Mouse (Mus musculus) liver, embryonic 15.5 days (tissue): ENCODE measurements around the gene Mcts1. TPM values are rescaled to one million over a fixed set of nuclear protein-coding genes. Genes with fewer than 3 reads are reported as not detected.

Experiments used
- ATAC-seq: fragments of 200-750 bp; cut with Nextera tagmentation; 2 replicates; pipeline ENCODE4 v1.8.0; 2017; ENCODE audit warnings: moderate number of reproducible peaks, mild to moderate bottlenecking, moderate library complexity; ENCODE audit not compliant: insufficient read depth
- H3K27ac ChIP-seq: fragments of 300-500 bp; sonication (generic); replicated peaks from 2 replicates; pipeline ENCODE4 v1.5.1; 2015; ENCODE audit warnings: mild to moderate bottlenecking, inconsistent platforms
- H3K27me3 ChIP-seq: fragments of 300-500 bp; sonication (generic); 2 replicates; pipeline ENCODE4 v1.6.1; 2015; ENCODE audit warnings: mild to moderate bottlenecking, inconsistent platforms
- H3K36me3 ChIP-seq: fragments of 300-500 bp; sonication (generic); replicated peaks from 2 replicates; pipeline ENCODE4 v1.6.1; 2015; ENCODE audit warnings: moderate library complexity, mild to moderate bottlenecking, inconsistent platforms
- H3K4me1 ChIP-seq: fragments of 300-500 bp; sonication (generic); replicated peaks from 2 replicates; pipeline ENCODE4 v1.6.1; 2015; ENCODE audit warnings: inconsistent platforms
- H3K4me2 ChIP-seq: fragments of 300-500 bp; sonication (generic); 2 replicates; pipeline ENCODE4 v1.6.1; 2015; ENCODE audit warnings: moderate library complexity, mild to moderate bottlenecking, inconsistent platforms
- H3K4me3 ChIP-seq: fragments of 300-500 bp; sonication (generic); replicated peaks from 2 replicates; pipeline ENCODE4 v1.5.1; 2015; ENCODE audit warnings: mild to moderate bottlenecking, inconsistent platforms
- H3K9ac ChIP-seq: fragments of 300-500 bp; sonication (generic); 2 replicates; pipeline ENCODE4 v1.6.1; 2015; ENCODE audit warnings: moderate library complexity, mild to moderate bottlenecking, inconsistent platforms
- H3K9me3 ChIP-seq: fragments of 300-500 bp; sonication (generic); replicated peaks from 2 replicates; pipeline ENCODE4 v1.6.1; 2016; ENCODE audit warnings: inconsistent platforms
- WGBS: fragments of 180-500 bp; shearing (Covaris S2); methylation state at CpG from one replicate; pipeline ENCODE4 v1.1.7; 2015; ENCODE audit warnings: mixed read lengths; ENCODE audit not compliant: insufficient replicate concordance; 5-methylcytosine and 5-hydroxymethylcytosine counted together
- polyA plus RNA-seq: library from polyadenylated mRNA; unstranded; fragments of >200 nt; fragmentation: Nextera tagmentation; extraction: Ambion mirVana; gene quantifications from 2 replicates; pipeline ENCODE4 v1.2.1, GENCODE M21; 2015

The Mcts1 gene
- polyA plus RNA-seq, 1 experiment from 2014 or later = 40.8 TPM

GRCm38 (mm10) chrX:38591749-38592148 is 8.6 kb upstream of the Mcts1 start:
- WGBS = 47% methylated on average over 3 of the region's 3 CpGs
- peak overlapping the region; percentile 45; the same call in 1 of the 2 replicates for H3K27ac ChIP-seq

GRCm38 (mm10) chrX:38593180-38593889 is 7.0 kb upstream of the Mcts1 start:
- Histone ChIP-seq H3K4me1 (peaks cover 36% of the 10 kb centered on the region), H3K27ac (peak overlapping the region; percentile 29), H3K9me3 (no peaks in the 10 kb centered on the region), H3K36me3 (no peaks in the 10 kb centered on the region), H3K27me3 (no peaks in the 10 kb centered on the region), H3K9ac (no peak overlapping the region), H3K4me2 (no peak overlapping the region; the same call in none of the 2 replicates), H3K4me3 (no peak overlapping the region)
- WGBS = 34% methylated on average over 5 of the region's 5 CpGs
- peak; percentile 68 for ATAC-seq

More at GRCm38 (mm10) chrX:38591749-38592148, 8.6 kb upstream of the Mcts1 start:
- Histone ChIP-seq H3K9ac (no peak overlapping the region), H3K4me3 (no peak overlapping the region), H3K36me3 (no peaks in the 10 kb centered on the region), H3K27me3 (no peaks in the 10 kb centered on the region), H3K9me3 (no peaks in the 10 kb centered on the region), H3K4me2 (no peak overlapping the region), H3K4me1 (peaks cover 36% of the 10 kb centered on the region)
- ATAC-seq = 0 out of 2 replicates have a peak, but pooled peaks have one; percentile 22

GRCm38 (mm10) chrX:38600995-38601369 is 604 bp downstream of the Mcts1 start:
- ATAC-seq = peak; percentile 61
- peaks cover 4% of the 10 kb centered on the region for H3K4me1 ChIP-seq

GRCm38 (mm10) chrX:38634801-38635637 is 34.6 kb downstream of the Mcts1 start, which contains the start of gene C1galt1c1:
Gene C1galt1c1, minus strand, starts transcription at chrX:38635087.
- peak within 1 kb of the TSS; percentile 83 for H3K27ac ChIP-seq
- H3K4me3 ChIP-seq = peak within 1 kb of the TSS; percentile 73
- peak within 1 kb of the TSS; percentile 70 for H3K9ac ChIP-seq
- H3K9me3 ChIP-seq = no peaks in the 10 kb centered on the region
- peak within 1 kb of the TSS; percentile 71 for H3K4me2 ChIP-seq
- H3K27me3 ChIP-seq = no peaks in the 10 kb centered on the region
- H3K36me3 ChIP-seq = no peaks in the 10 kb centered on the region
- 13% methylated on average over 39 of the region's 43 CpGs for WGBS
- 0 out of 2 replicates have a peak, but pooled peaks cover 5% of the 10 kb centered on the region for H3K4me1 ChIP-seq
- peak; percentile 100 for ATAC-seq

More at GRCm38 (mm10) chrX:38600995-38601369, 604 bp downstream of the Mcts1 start:
- Histone ChIP-seq H3K4me2 (peak overlapping the region; percentile 63), H3K4me3 (peak overlapping the region; percentile 59), H3K36me3 (no peaks in the 10 kb centered on the region), H3K27ac (peak overlapping the region; percentile 68), H3K9ac (peak overlapping the region; percentile 37; the same call in 1 of the 2 replicates), H3K9me3 (no peaks in the 10 kb centered on the region), H3K27me3 (no peaks in the 10 kb centered on the region)
- 4% methylated on average over 3 of the region's 3 CpGs for WGBS

DNA sequence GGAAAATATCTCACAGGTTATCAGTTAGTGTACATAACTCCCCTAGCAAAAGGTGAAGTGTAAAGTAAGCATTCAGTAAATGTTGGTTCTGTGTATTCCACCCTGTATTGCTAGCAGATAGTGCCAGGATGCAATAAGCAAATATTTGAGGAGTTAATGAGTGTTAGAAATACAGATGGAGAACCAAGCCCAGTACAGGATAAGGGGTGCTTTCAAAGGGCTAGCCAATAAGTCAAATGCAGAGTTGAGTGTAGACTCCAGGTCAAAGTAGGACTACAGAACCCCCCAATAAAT is 35.2 kb downstream of the Mcts1 start:
- H3K36me3 ChIP-seq = no peaks in the 10 kb centered on the region

DNA sequence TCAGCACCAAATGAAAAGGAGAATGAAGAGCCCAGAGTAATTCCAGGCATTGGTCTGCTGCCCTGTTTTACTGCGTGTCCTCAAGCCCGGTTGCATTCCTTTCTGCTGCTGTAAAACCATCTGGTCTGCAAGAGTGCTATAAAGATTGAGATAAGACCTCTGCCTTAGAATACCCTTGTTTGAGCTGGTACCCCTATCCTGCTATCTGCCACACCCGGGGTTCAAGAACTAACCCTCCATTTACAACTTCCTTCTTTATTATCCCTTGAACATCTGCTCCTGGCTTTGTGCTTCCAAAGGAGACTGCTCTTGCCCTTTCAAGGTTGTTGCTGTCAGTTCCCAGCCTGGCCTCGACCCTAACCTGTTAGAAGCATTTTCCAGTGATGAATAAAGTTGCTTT is 41.1 kb downstream of the Mcts1 start:
- ATAC-seq = no peak
- no peaks in the 10 kb centered on the region; the same call in 1 of the 2 replicates for H3K27me3 ChIP-seq
- 25% methylated on average over 4 of the region's 4 CpGs for WGBS
- no peak overlapping the region for H3K9ac ChIP-seq
- H3K4me1 ChIP-seq = no peaks in the 10 kb centered on the region
- H3K36me3 ChIP-seq = no peaks in the 10 kb centered on the region
- H3K9me3 ChIP-seq = no peaks in the 10 kb centered on the region
- H3K4me2 ChIP-seq = no peak overlapping the region
- H3K27ac ChIP-seq = no peak overlapping the region
- H3K4me3 ChIP-seq = no peak overlapping the region

More for the DNA sequence above, 35.2 kb downstream of the Mcts1 start:
- Histone ChIP-seq H3K4me3 (peak overlapping the region; percentile 73), H3K27me3 (no peaks in the 10 kb centered on the region), H3K4me1 (0 out of 2 replicates have a peak, but pooled peaks cover 5% of the 10 kb centered on the region), H3K9ac (peak overlapping the region; percentile 43; the same call in 1 of the 2 replicates), H3K27ac (no peak overlapping the region), H3K4me2 (peak overlapping the region; percentile 71), H3K9me3 (no peaks in the 10 kb centered on the region)
- ATAC-seq = no peak

GRCm38 (mm10) chrX:38642183-38642582 is 41.8 kb downstream of the Mcts1 start:
- Histone ChIP-seq H3K9ac (no peak overlapping the region), H3K27me3 (no peaks in the 10 kb centered on the region; the same call in 1 of the 2 replicates), H3K4me2 (no peak overlapping the region), H3K4me1 (no peaks in the 10 kb centered on the region), H3K27ac (no peak overlapping the region), H3K4me3 (no peak overlapping the region), H3K9me3 (no peaks in the 10 kb centered on the region), H3K36me3 (no peaks in the 10 kb centered on the region)
- WGBS = 54% methylated on average over 4 of the region's 4 CpGs
- no peak for ATAC-seq

- no peaks in the 10 kb centered on the region for H3K4me1 ChIP-seq
- no peak overlapping the region for H3K4me3 ChIP-seq
- no peak overlapping the region for H3K9ac ChIP-seq
- no peaks in the 10 kb centered on the region for H3K9me3 ChIP-seq
- no peaks in the 10 kb centered on the region for H3K27me3 ChIP-seq
- no peaks in the 10 kb centered on the region for H3K36me3 ChIP-seq
- no peak for ATAC-seq
- no peak overlapping the region for H3K27ac ChIP-seq
- no peak overlapping the region for H3K4me2 ChIP-seq
- WGBS = 53% methylated on average over 9 of the region's 9 CpGs
Observed at GRCm38 (mm10) chrX:38650404-38651039, 50.1 kb downstream of the Mcts1 start.

DNA sequence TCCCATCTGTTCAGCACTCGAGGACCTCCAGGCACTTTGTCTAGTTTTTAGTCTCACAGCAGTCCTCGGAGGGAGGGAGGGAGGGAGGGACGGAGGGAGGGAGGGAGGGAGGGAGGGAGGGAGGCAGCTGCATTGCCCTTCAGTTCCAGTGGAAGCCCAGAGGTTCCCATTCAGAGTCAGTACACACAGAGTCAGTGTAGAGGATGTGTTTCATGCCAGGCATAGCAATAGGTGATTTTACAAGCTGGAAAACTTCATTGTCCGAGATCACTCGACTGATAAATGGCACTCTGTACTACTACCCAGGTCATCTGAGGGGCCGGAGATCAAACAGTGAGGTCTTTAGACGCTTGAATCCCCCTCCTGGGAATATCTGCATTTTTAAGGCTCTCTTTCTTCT is 50.8 kb downstream of the Mcts1 start:
- Histone ChIP-seq H3K27me3 (no peaks in the 10 kb centered on the region), H3K4me1 (no peaks in the 10 kb centered on the region)

GRCm38 (mm10) chrX:38653181-38653580 is 52.8 kb downstream of the Mcts1 start:
- no peak overlapping the region for H3K27ac ChIP-seq
- H3K9ac ChIP-seq = no peak overlapping the region
- H3K4me3 ChIP-seq = no peak overlapping the region
- no peaks in the 10 kb centered on the region for H3K9me3 ChIP-seq
- H3K4me1 ChIP-seq = no peaks in the 10 kb centered on the region
- H3K27me3 ChIP-seq = no peaks in the 10 kb centered on the region
- WGBS = 72% methylated on average over 1 of the region's 1 CpGs
- no peaks in the 10 kb centered on the region for H3K36me3 ChIP-seq
- ATAC-seq = no peak
- no peak overlapping the region for H3K4me2 ChIP-seq

More for the DNA sequence above, 50.8 kb downstream of the Mcts1 start:
- no peak overlapping the region for H3K4me3 ChIP-seq
- no peak overlapping the region for H3K9ac ChIP-seq
- no peak for ATAC-seq
- no peaks in the 10 kb centered on the region for H3K36me3 ChIP-seq
- H3K27ac ChIP-seq = no peak overlapping the region
- no peaks in the 10 kb centered on the region for H3K9me3 ChIP-seq
- WGBS = 34% methylated on average over 7 of the region's 7 CpGs
- no peak overlapping the region for H3K4me2 ChIP-seq

DNA sequence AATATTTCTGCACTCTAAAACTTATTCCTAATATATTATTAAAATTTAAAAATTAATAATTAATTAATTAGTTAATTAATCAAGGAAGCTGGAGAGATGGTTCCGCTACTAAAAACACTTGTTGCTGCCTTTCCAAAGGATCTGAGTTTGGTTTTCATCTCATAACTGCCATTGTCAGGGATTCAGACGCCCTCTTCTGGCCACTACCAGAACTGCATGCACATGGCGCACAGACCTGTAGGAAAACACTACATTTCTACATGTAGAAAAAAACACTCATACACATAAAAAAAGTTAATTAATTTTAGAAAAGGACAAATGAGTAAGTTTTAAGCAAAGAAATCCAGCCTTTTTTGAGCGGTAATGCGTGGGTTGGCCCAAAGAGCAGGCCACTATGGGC is 54.3 kb downstream of the Mcts1 start:
- no peaks in the 10 kb centered on the region for H3K36me3 ChIP-seq
- no peaks in the 10 kb centered on the region for H3K4me1 ChIP-seq
- H3K9ac ChIP-seq = no peak overlapping the region
- no peak overlapping the region for H3K27ac ChIP-seq
- no peaks in the 10 kb centered on the region for H3K9me3 ChIP-seq
- no peaks in the 10 kb centered on the region for H3K27me3 ChIP-seq
- WGBS = 58% methylated on average over 5 of the region's 5 CpGs
- no peak overlapping the region for H3K4me3 ChIP-seq
- no peak for ATAC-seq
- H3K4me2 ChIP-seq = no peak overlapping the region
